In the genomic region with DNA sequence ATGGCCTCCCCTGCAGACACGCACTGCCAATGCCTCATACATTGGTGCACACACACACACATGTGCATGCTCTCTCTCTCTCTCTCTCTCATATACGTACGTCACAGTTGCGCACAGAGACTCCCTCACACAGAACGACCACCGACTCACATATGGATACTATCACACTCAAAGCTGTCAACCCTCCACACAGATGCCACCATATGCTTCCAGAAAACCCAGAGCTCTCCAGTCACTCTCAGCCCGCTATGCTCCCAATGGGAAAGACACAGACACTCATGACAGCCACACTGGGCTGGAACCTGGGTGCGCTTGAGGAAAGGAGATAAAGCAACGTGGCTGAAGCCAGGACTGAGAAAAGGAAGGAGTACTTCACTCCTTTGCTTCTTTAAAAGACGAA, we compare ENCODE assay signal across 13 mouse cellular contexts. TPM values are rescaled to one million over a fixed set of nuclear protein-coding genes. Genes with fewer than 3 reads are reported as not detected.
DNase-seq lines count a peak whose midpoint lies in the region; ATAC-seq and TF ChIP-seq lines count a peak whose summit lies in the region.
"Had no signal": no experiment of that assay in that cellular context is flagged by ENCODE, and none has a peak within 500 bp of the region (broad histone marks: within the 10 kb centered on the region; RNA-seq: fewer than 3 reads in every experiment).

No protein-coding gene starts in this region.

- H3K9ac ChIP-seq in kidney, embryonic 14.5 days (ENCODE audit: low read depth, low read length) = no peak overlapping the region
- H3K9ac ChIP-seq in neural tube, embryonic 11.5 days (ENCODE audit: low read length) = peak overlapping the region; percentile 38; the same call in 1 of the 2 replicates
- H3K9ac ChIP-seq in midbrain, embryonic 14.5 days (replicated peaks; ENCODE audit: low read length) = no peak overlapping the region
- H3K9ac ChIP-seq: liver, embryonic 14.5 days had no signal

- TF ChIP-seq POLR2A in kidney, adult 2 months (IDR thresholded peaks at IDR 0.05; ENCODE audit: low read depth, low read length) = no peak

- no peaks in the 10 kb centered on the region for H3K36me3 ChIP-seq in kidney, embryonic 14.5 days (ENCODE audit: control insufficient read depth, insufficient read depth, low read length)
- H3K36me3 ChIP-seq in kidney, adult 2 months (ENCODE audit: control insufficient read depth, insufficient read depth, low read length) = no peaks in the 10 kb centered on the region
- H3K36me3 ChIP-seq in neural tube, embryonic 11.5 days (ENCODE audit: control insufficient read depth, insufficient read depth, low read length) = no peaks in the 10 kb centered on the region
- H3K36me3 ChIP-seq in midbrain, embryonic 14.5 days (ENCODE audit: control insufficient read depth, insufficient read depth, low read length) = no peaks in the 10 kb centered on the region
- H3K36me3 ChIP-seq: hindbrain, embryonic 15.5 days had no signal

- no peak overlapping the region for H3K4me3 ChIP-seq in kidney, embryonic 14.5 days (ENCODE audit: low read length)
- no peak overlapping the region for H3K4me3 ChIP-seq in kidney, adult 2 months (ENCODE audit: insufficient read depth, low read depth, low read length)
- no peak overlapping the region for H3K4me3 ChIP-seq in neural tube, embryonic 11.5 days (ENCODE audit: low read depth, low read length)
- H3K4me3 ChIP-seq in midbrain, embryonic 14.5 days (replicated peaks; ENCODE audit: low read depth, low read length) = no peak overlapping the region
- H3K4me3 ChIP-seq: hindbrain, embryonic 15.5 days had no signal

- H3K27ac ChIP-seq in kidney, embryonic 14.5 days (ENCODE audit: low read depth, low read length) = peak overlapping the region; percentile 75; the same call in 1 of the 2 replicates
- no peak overlapping the region for H3K27ac ChIP-seq in kidney, adult 2 months (ENCODE audit: insufficient read depth, low read depth, low read length)
- no peak overlapping the region for H3K27ac ChIP-seq in neural tube, embryonic 11.5 days (ENCODE audit: low read depth, low read length)
- peak overlapping the region; percentile 70; the same call in 1 of the 2 replicates for H3K27ac ChIP-seq in midbrain, embryonic 14.5 days (replicated peaks; ENCODE audit: low read depth, low read length)
- H3K27ac ChIP-seq: hindbrain, embryonic 15.5 days; liver, embryonic 14.5 days; macrophage had no signal

- peaks cover 44% of the 10 kb centered on the region for H3K4me1 ChIP-seq in kidney, embryonic 14.5 days (ENCODE audit: control insufficient read depth, insufficient read depth, low read length)
- no peaks in the 10 kb centered on the region for H3K4me1 ChIP-seq in kidney, adult 2 months (ENCODE audit: control insufficient read depth, insufficient read depth, low read length)
- peaks cover 44% of the 10 kb centered on the region for H3K4me1 ChIP-seq in neural tube, embryonic 11.5 days (ENCODE audit: control insufficient read depth, insufficient read depth, low read length)
- H3K4me1 ChIP-seq in midbrain, embryonic 14.5 days (ENCODE audit: control insufficient read depth, insufficient read depth, low read length) = peaks cover 41% of the 10 kb centered on the region

- WGBS in kidney, embryonic 14.5 days = 65% methylated on average over 10 of the region's 10 CpGs
- 83% methylated on average over 10 of the region's 10 CpGs for WGBS in kidney, adult 2 months
- 71% methylated on average over 10 of the region's 10 CpGs for WGBS in neural tube, embryonic 11.5 days
- 69% methylated on average over 10 of the region's 10 CpGs for WGBS in midbrain, embryonic 14.5 days

- no peaks in the 10 kb centered on the region for H3K9me3 ChIP-seq in kidney, embryonic 14.5 days (ENCODE audit: control insufficient read depth, low read length)
- no peaks in the 10 kb centered on the region for H3K9me3 ChIP-seq in neural tube, embryonic 11.5 days (ENCODE audit: control insufficient read depth, low read length)
- no peaks in the 10 kb centered on the region for H3K9me3 ChIP-seq in midbrain, embryonic 14.5 days (ENCODE audit: control insufficient read depth, low read length)
- H3K9me3 ChIP-seq: hindbrain, embryonic 15.5 days had no signal

- peak; percentile 39 for DNase-seq in cerebellum, adult 9-11 months
- no peak for DNase-seq in cerebellum, postnatal 10 days
- DNase-seq in kidney, adult 2 months = no peak
- no peak for DNase-seq in neural tube, embryonic 11.5 days (ENCODE audit: low spot score)
- DNase-seq in neural tube, embryonic 10.5 days (ENCODE audit: extremely low spot score, low spot score) = no peak
- no peak for DNase-seq in midbrain, embryonic 14.5 days
- no peak for DNase-seq in thymus, postnatal 4 days
- DNase-seq: kidney, postnatal 14 days had no signal

- ATAC-seq in kidney, embryonic 14.5 days (ENCODE audit: low FRiP score, low TSS enrichment) = no peak
- no peak for ATAC-seq in neural tube, embryonic 11.5 days (ENCODE audit: insufficient read depth, low FRiP score, low TSS enrichment)
- ATAC-seq in midbrain, embryonic 14.5 days (ENCODE audit: low FRiP score, low TSS enrichment) = no peak

- no peak for TF ChIP-seq CTCF in kidney, adult 2 months (conservative IDR thresholded peaks at IDR 0.05; ENCODE audit: insufficient read depth, insufficient read length, low read depth, low read length)

- H3K4me2 ChIP-seq in kidney, embryonic 14.5 days (replicated peaks; ENCODE audit: low read depth, low read length) = no peak overlapping the region
- H3K4me2 ChIP-seq in neural tube, embryonic 11.5 days (ENCODE audit: low read depth) = no peak overlapping the region
- H3K4me2 ChIP-seq in midbrain, embryonic 14.5 days (ENCODE audit: low read length) = no peak overlapping the region
- H3K4me2 ChIP-seq: heart, embryonic 11.5 days had no signal

- no peaks in the 10 kb centered on the region for H3K27me3 ChIP-seq in kidney, embryonic 14.5 days (ENCODE audit: control insufficient read depth, insufficient read depth, low read length)
- H3K27me3 ChIP-seq in kidney, adult 2 months (replicated peaks; ENCODE audit: control insufficient read depth, insufficient read depth, low read length) = no peaks in the 10 kb centered on the region
- H3K27me3 ChIP-seq in neural tube, embryonic 11.5 days (ENCODE audit: control insufficient read depth, insufficient read depth, low read length) = no peaks in the 10 kb centered on the region
- no peaks in the 10 kb centered on the region for H3K27me3 ChIP-seq in midbrain, embryonic 14.5 days (ENCODE audit: control insufficient read depth, insufficient read depth, low read length)
- H3K27me3 ChIP-seq: hindbrain, embryonic 15.5 days had no signal

RNA-seq across cellular contexts. Expression of gene Cntfr, which starts 14.9 kb away (rescaled TPM):
- polyA plus RNA-seq in kidney, embryonic 14.5 days (2014; fragmentation: Nextera tagmentation; extraction: Ambion mirVana) = 16.6 and 31.5 TPM in 2 replicates
- polyA plus RNA-seq in kidney, adult 2 months (2012; rRNA removed) = 15.4 and 15.9 TPM in 2 replicates
- 43.8 and 44.2 TPM in 2 replicates for polyA plus RNA-seq in neural tube, embryonic 11.5 days (2014; fragmentation: Nextera tagmentation; extraction: Ambion mirVana)
- 23.9 and 46.8 TPM in 2 replicates for polyA plus RNA-seq in midbrain, embryonic 14.5 days (2014; fragmentation: Nextera tagmentation; extraction: Ambion mirVana)
- polyA plus RNA-seq: macrophage had no signal

RNA-seq across cellular contexts. Expression of gene Il11ra1, which starts 17.8 kb away (rescaled TPM):
- polyA plus RNA-seq in kidney, embryonic 14.5 days (2014; fragmentation: Nextera tagmentation; extraction: Ambion mirVana) = 122 and 125 TPM in 2 replicates
- polyA plus RNA-seq in kidney, adult 2 months (2012; rRNA removed) = 125 and 126 TPM in 2 replicates
- 65.9 and 82.1 TPM in 2 replicates for polyA plus RNA-seq in neural tube, embryonic 11.5 days (2014; fragmentation: Nextera tagmentation; extraction: Ambion mirVana)
- 28.1 and 32.1 TPM in 2 replicates for polyA plus RNA-seq in midbrain, embryonic 14.5 days (2014; fragmentation: Nextera tagmentation; extraction: Ambion mirVana)

RNA-seq across cellular contexts. Expression of gene Rpp25l, which starts 31.4 kb away (rescaled TPM):
- 86.2 and 91.3 TPM in 2 replicates for polyA plus RNA-seq in kidney, embryonic 14.5 days (2014; fragmentation: Nextera tagmentation; extraction: Ambion mirVana)
- polyA plus RNA-seq in kidney, adult 2 months (2012; rRNA removed) = 57.0 and 62.2 TPM in 2 replicates
- 80.4 and 81.2 TPM in 2 replicates for polyA plus RNA-seq in neural tube, embryonic 11.5 days (2014; fragmentation: Nextera tagmentation; extraction: Ambion mirVana)
- 62.2 and 64.1 TPM in 2 replicates for polyA plus RNA-seq in midbrain, embryonic 14.5 days (2014; fragmentation: Nextera tagmentation; extraction: Ambion mirVana)

RNA-seq across cellular contexts. Expression of gene Dctn3, which starts 41.0 kb away (rescaled TPM):
- 107 and 114 TPM in 2 replicates for polyA plus RNA-seq in kidney, embryonic 14.5 days (2014; fragmentation: Nextera tagmentation; extraction: Ambion mirVana)
- polyA plus RNA-seq in kidney, adult 2 months (2012; rRNA removed) = 76.0 and 92.6 TPM in 2 replicates
- polyA plus RNA-seq in neural tube, embryonic 11.5 days (2014; fragmentation: Nextera tagmentation; extraction: Ambion mirVana) = 171 and 180 TPM in 2 replicates
- polyA plus RNA-seq in midbrain, embryonic 14.5 days (2014; fragmentation: Nextera tagmentation; extraction: Ambion mirVana) = 249 and 299 TPM in 2 replicates

RNA-seq across cellular contexts. Expression of gene Enho, which starts 41.8 kb away (rescaled TPM):
- polyA plus RNA-seq in kidney, embryonic 14.5 days (2014; fragmentation: Nextera tagmentation; extraction: Ambion mirVana) = 23.2 and 23.5 TPM in 2 replicates
- 9.3 and 9.9 TPM in 2 replicates for polyA plus RNA-seq in kidney, adult 2 months (2012; rRNA removed)
- polyA plus RNA-seq in neural tube, embryonic 11.5 days (2014; fragmentation: Nextera tagmentation; extraction: Ambion mirVana) = 36.9 and 43.3 TPM in 2 replicates
- polyA plus RNA-seq in midbrain, embryonic 14.5 days (2014; fragmentation: Nextera tagmentation; extraction: Ambion mirVana) = 121 and 154 TPM in 2 replicates

Comparison
In these comparisons a context has a peak if more than half of its experiments do, and no peak if none do; other contexts are left out.
1. H3K27ac ChIP-seq: peak in kidney, embryonic 14.5 days (single experiment) and midbrain, embryonic 14.5 days (single experiment); none in kidney, adult 2 months (single experiment) and neural tube, embryonic 11.5 days (single experiment).